Mouse (Mus musculus) kidney, adult 10 weeks (tissue): Measurements from ENCODE around the gene Plcd1. TPM values are rescaled to one million over a fixed set of nuclear protein-coding genes. Genes with fewer than 3 reads are reported as not detected.

Experiments used
- polyA plus RNA-seq: library from polyadenylated mRNA; stranded (reverse); fragments of 350-450 nt; fragmentation: Illumina TruSeq; extraction: RNeasy Lipid Tissue Mini Kit (QIAGEN cat#74804); gene quantifications from one replicate; pipeline ENCODE4 v1.2.3, GENCODE M21; 2014; ENCODE audit warnings: low read depth, low replicate concordance

Plcd1 gene
- 0.28 TPM for polyA plus RNA-seq

GRCm38 (mm10) chr9:119093419-119094295, at the start of gene Plcd1:
Plcd1 (minus strand) TSS chr9:119093502.

GRCm38 (mm10) chr9:119101992-119102782, 8.9 kb upstream of the Plcd1 start, which contains the start of gene Dlec1:
Dlec1 (plus strand) TSS chr9:119102478.

GRCm38 (mm10) chr9:119052154-119052944, 41.0 kb downstream of the Plcd1 start, which contains the start of gene Vill:
Vill (plus strand) TSS chr9:119052778.

Other genes with a start within 250 kb of the Plcd1 start
- 18.8 TPM for gene Ctdspl, start 167.0 kb downstream of the Plcd1 start, polyA plus RNA-seq
- gene Vill, start 40.7 kb downstream of the Plcd1 start, polyA plus RNA-seq: 9.9 TPM
- gene Dlec1, start 9.0 kb upstream of the Plcd1 start, polyA plus RNA-seq: 3.6 TPM
- 4.8 TPM for gene Acaa1b, start 63.6 kb upstream of the Plcd1 start, polyA plus RNA-seq
- not detected for gene Gm47289, start 65.7 kb upstream of the Plcd1 start, polyA plus RNA-seq
- 3.5 TPM for gene Slc22a13, start 115.6 kb upstream of the Plcd1 start, polyA plus RNA-seq
- gene Oxsr1, start 228.9 kb upstream of the Plcd1 start, polyA plus RNA-seq: 35.1 TPM
- gene Acaa1a, start 246.2 kb upstream of the Plcd1 start, polyA plus RNA-seq: 1.7 TPM
- gene Myd88, start 247.9 kb upstream of the Plcd1 start, polyA plus RNA-seq: 4.1 TPM